Mouse (Mus musculus) testis, adult 2 months (tissue): ENCODE measurements around the gene Sfswap.

Experiments
- CTCF ChIP-seq: fragments of 200-500 bp; IDR thresholded peaks from 2 replicates; pipeline ENCODE4 v1.5.1; 2012; ENCODE audit warnings: low read depth, mild to moderate bottlenecking, inconsistent platforms, low read length, moderate library complexity; ENCODE audit not compliant: control insufficient read depth, insufficient read depth, insufficient replicate concordance
- POLR2A ChIP-seq: fragments of 200-500 bp; IDR thresholded peaks from 2 replicates; pipeline ENCODE4 v1.6.1; 2012; ENCODE audit warnings: low read depth, mild to moderate bottlenecking, inconsistent platforms, low read length, moderate library complexity; ENCODE audit not compliant: control insufficient read depth

DNA sequence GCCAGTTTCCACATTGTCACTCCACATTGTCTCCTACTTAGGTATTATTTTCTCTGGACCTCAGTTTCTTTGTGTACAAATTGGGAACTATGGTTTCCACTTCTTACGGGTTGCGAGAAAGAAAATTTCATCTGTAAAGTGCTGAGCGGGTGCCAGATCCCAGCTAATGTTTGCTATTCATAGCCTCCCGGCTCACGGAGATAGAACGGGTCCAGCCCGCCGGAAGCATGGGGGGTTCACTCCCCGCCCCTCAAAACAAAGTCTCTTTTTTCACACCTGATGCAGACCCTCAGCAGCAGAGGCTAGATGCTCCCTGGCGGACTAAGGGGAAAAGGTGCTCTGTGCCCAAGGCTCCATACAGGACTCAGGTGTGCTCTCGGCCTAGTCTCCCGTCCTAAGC lies 82.3 kb downstream of the Sfswap start:
- TF ChIP-seq POLR2A (no peak), CTCF (no peak)
